Mouse (Mus musculus) neural tube, embryonic 12.5 days (tissue): ENCODE data around the gene Ubxn6. TPM values are rescaled to one million over a fixed set of nuclear protein-coding genes. Genes with fewer than 3 reads are reported as not detected.

ENCODE experiments used
- ATAC-seq: fragments of 200-750 bp; cut with Nextera tagmentation; 2 replicates; pipeline ENCODE4 v1.8.0; 2017; ENCODE audit warnings: low read depth, mild to moderate bottlenecking, moderate TSS enrichment, moderate library complexity; ENCODE audit not compliant: low FRiP score
- H3K27ac ChIP-seq: fragments of 300-500 bp; sonication (generic); 2 replicates; pipeline ENCODE4 v1.5.1; 2016
- H3K27me3 ChIP-seq: fragments of 300-500 bp; sonication (generic); replicated peaks from 2 replicates; pipeline ENCODE4 v1.6.1; 2016; ENCODE audit warnings: mild to moderate bottlenecking
- H3K36me3 ChIP-seq: fragments of 300-500 bp; sonication (generic); 2 replicates; pipeline ENCODE4 v1.6.1; 2016; ENCODE audit warnings: mild to moderate bottlenecking
- H3K4me1 ChIP-seq: fragments of 300-500 bp; sonication (generic); 2 replicates; pipeline ENCODE4 v1.6.1; 2016
- H3K4me2 ChIP-seq: fragments of 300-500 bp; sonication (generic); replicated peaks from 2 replicates; pipeline ENCODE4 v1.6.1; 2016; ENCODE audit warnings: mild to moderate bottlenecking
- H3K4me3 ChIP-seq: fragments of 300-500 bp; sonication (generic); 2 replicates; pipeline ENCODE4 v1.5.1; 2016
- H3K9ac ChIP-seq: fragments of 300-500 bp; sonication (generic); 2 replicates; pipeline ENCODE4 v1.6.1; 2016; ENCODE audit warnings: mild to moderate bottlenecking
- H3K9me3 ChIP-seq: fragments of 300-500 bp; sonication (generic); 2 replicates; pipeline ENCODE4 v1.6.1; 2016; ENCODE audit warnings: mild to moderate bottlenecking
- WGBS: fragments of 180-500 bp; shearing (Covaris S2); methylation state at CpG from one replicate; pipeline ENCODE4 v1.1.7; 2016; 5-methylcytosine and 5-hydroxymethylcytosine counted together
- polyA plus RNA-seq: library from polyadenylated mRNA; unstranded; fragments of >200 nt; fragmentation: Nextera tagmentation; extraction: Ambion mirVana; gene quantifications from 2 replicates; pipeline ENCODE4 v1.2.1, GENCODE M21; 2016

The Ubxn6 gene
- polyA plus RNA-seq, 1 experiment from 2014 or later = 61.0 TPM

DNA sequence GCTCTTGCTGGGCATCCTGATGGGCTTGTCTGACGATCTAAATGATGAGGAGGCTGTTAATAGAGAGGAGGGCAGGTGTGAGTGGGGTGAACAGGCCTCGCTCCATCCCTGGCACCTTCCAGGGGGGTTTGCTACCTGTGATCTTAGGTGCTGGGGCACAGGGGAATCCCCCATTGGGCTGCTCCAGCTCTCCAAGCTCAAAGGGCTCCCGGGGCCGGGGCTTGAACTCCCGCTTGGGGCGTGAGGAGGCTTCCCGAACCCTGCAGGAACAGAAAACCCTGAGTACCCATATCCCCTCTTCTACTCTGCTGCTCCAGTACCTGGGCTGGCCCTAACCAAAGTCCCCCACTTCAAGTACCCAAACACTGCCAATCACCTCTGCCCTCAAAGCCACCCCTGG lies 57.0 kb downstream of the Ubxn6 start:
- H3K36me3 ChIP-seq = peaks cover 69% of the 10 kb centered on the region
- no peak for ATAC-seq
- no peaks in the 10 kb centered on the region for H3K27me3 ChIP-seq
- WGBS = 90% methylated on average over 7 of the region's 7 CpGs
- no peak overlapping the region for H3K4me2 ChIP-seq
- no peak overlapping the region for H3K27ac ChIP-seq
- no peaks in the 10 kb centered on the region for H3K9me3 ChIP-seq
- H3K4me1 ChIP-seq = peaks cover 7% of the 10 kb centered on the region; the same call in 1 of the 2 replicates
- no peak overlapping the region for H3K9ac ChIP-seq
- H3K4me3 ChIP-seq = no peak overlapping the region

Other genes starting within 250 kb of the Ubxn6 start
- 9.8 and 10.0 TPM in 2 replicates for gene Zfp119a, start 196.1 kb downstream of the Ubxn6 start, polyA plus RNA-seq
- gene Zfp959, start 182.9 kb downstream of the Ubxn6 start, polyA plus RNA-seq = 12.8 and 17.0 TPM in 2 replicates
- 6.0 and 6.1 TPM in 2 replicates for gene Zfp119b, start 125.5 kb downstream of the Ubxn6 start, polyA plus RNA-seq
- gene Ebi3, start 122.4 kb downstream of the Ubxn6 start, polyA plus RNA-seq = 2.3 and 2.8 TPM in 2 replicates
- gene Yju2, start 115.9 kb downstream of the Ubxn6 start, polyA plus RNA-seq = 24.2 and 27.1 TPM in 2 replicates
- 136 and 143 TPM in 2 replicates for gene Shd, start 104.6 kb downstream of the Ubxn6 start, polyA plus RNA-seq
- 114 and 123 TPM in 2 replicates for gene Fsd1, start 88.5 kb downstream of the Ubxn6 start, polyA plus RNA-seq
- gene Stap2, start 69.4 kb downstream of the Ubxn6 start, polyA plus RNA-seq = 5.9 and 7.2 TPM in 2 replicates
- gene Mpnd, start 69.3 kb downstream of the Ubxn6 start, polyA plus RNA-seq = 209 and 214 TPM in 2 replicates
- gene Sh3gl1, start 38.4 kb downstream of the Ubxn6 start, polyA plus RNA-seq = 134 TPM in 2 replicates
- gene Chaf1a, start 34.6 kb downstream of the Ubxn6 start, polyA plus RNA-seq = 25.3 and 29.6 TPM in 2 replicates
- 166 and 173 TPM in 2 replicates for gene Hdgfl2, start 4.6 kb upstream of the Ubxn6 start, polyA plus RNA-seq
- 0.05 and 0.10 TPM in 2 replicates for gene Plin4, start 34.8 kb upstream of the Ubxn6 start, polyA plus RNA-seq
- 0.30 and 0.38 TPM in 2 replicates for gene Plin5, start 42.6 kb upstream of the Ubxn6 start, polyA plus RNA-seq
- 0.14 TPM in 1 of 2 replicates, not detected in the other for gene Lrg1, start 47.0 kb upstream of the Ubxn6 start, polyA plus RNA-seq
- 12.5 and 13.0 TPM in 2 replicates for gene Sema6b, start 65.3 kb upstream of the Ubxn6 start, polyA plus RNA-seq
- gene Tnfaip8l1, start 87.4 kb upstream of the Ubxn6 start, polyA plus RNA-seq = 8.9 and 9.8 TPM in 2 replicates
- 65.5 and 65.9 TPM in 2 replicates for gene Mydgf, start 108.9 kb upstream of the Ubxn6 start, polyA plus RNA-seq
- gene Dpp9, start 143.9 kb upstream of the Ubxn6 start, polyA plus RNA-seq = 35.0 and 35.1 TPM in 2 replicates
- 19.9 and 20.6 TPM in 2 replicates for gene Fem1a, start 181.8 kb upstream of the Ubxn6 start, polyA plus RNA-seq
- gene Ticam1, start 201.8 kb upstream of the Ubxn6 start, polyA plus RNA-seq = 1.5 and 2.0 TPM in 2 replicates
- 29.0 and 31.7 TPM in 2 replicates for gene Plin3, start 217.8 kb upstream of the Ubxn6 start, polyA plus RNA-seq
- gene Arrdc5, start 225.3 kb upstream of the Ubxn6 start, polyA plus RNA-seq = not detected in 2 replicates
- 94.7 and 95.2 TPM in 2 replicates for gene Uhrf1, start 228.3 kb upstream of the Ubxn6 start, polyA plus RNA-seq